Mouse (Mus musculus) CD8-positive naive resting alpha-beta T cell, adult 2 months (primary cell): ENCODE measurements around the gene Zfp687.
"Not testable (repeated sequence)": the region's sequence is repeated elsewhere in the genome, so short reads cannot be mapped to it uniquely, and the experiment has no call there.

Source experiments
- DNase-seq, 2 experiments: peaks; one replicate each; pipeline ENCODE4 v3.0.0; 2022; ENCODE audit warnings: low read depth in 2 of 2, low spot score in 2 of 2

The Zfp687 gene

DNA sequence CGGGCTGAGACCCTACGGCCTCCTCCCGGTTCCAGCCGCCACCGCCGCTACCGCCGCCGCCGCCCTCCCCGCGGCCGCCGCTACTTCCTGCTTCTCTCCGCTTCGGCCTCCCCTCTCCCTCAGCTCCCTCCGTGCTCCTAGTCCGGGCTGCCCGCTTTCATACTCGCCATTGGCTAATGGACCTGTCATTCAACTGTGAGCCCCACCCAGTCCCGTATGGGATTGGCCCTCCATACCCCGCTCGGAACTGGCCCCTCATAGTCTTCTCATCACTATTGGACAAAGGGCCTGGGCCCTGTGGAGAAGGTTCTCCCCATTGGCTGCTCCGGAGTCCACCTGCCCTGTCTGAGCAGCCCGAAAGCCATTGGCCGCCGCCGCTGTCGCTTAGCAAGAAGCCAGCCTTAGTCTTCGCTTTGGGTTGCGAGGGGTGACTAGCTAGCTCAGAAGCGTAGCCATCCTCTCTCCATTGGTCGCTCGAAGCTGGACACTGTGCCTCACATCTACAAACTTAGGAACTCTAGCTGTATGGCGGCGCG is at the start of gene Zfp687:
Gene Zfp687 (minus strand): TSS at position 112 of the 536 bp plus-strand sequence.
- peak; percentile 98 to 99 for DNase-seq

DNA sequence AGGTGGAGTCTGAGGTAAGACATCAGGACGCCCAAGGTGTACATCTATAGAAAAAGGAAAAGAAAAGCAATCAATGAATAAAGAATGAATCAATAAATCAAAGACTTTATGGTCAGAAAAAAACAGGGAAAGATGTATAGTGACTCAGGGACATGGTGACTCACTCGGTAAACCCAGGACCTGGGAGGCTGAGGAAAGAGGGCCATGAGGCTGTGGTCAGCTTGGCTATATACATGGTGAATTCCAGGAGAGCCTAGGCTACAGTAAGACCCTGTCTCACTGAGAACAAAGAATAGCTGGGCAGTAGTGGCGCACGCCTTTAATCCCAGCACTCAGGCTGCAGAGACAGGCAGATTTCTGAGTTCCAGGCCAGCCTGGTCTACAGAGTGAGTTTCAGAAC is 48.5 kb upstream of the Zfp687 start:
- DNase-seq, result no peak

DNA sequence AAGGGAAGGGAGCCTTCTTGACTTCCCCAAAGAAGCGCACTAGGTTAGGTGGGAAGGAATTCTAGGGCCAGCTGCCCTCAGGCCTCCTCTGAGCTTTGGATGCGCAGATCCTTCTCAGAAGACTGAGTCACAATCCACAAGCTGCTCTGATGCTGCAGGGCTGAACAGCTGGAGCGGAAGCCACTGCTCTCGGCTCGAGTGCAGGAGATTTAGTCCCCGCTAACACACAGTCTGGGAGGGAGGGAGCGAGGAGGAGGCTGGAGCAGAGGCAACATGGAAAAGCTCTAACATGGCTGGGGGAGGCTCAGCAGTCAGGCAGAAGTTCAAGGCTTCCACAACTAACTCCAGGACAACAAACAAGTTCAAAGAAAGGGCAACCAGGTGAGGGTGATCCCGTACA is 42.8 kb upstream of the Zfp687 start:
- no peak for DNase-seq

DNA sequence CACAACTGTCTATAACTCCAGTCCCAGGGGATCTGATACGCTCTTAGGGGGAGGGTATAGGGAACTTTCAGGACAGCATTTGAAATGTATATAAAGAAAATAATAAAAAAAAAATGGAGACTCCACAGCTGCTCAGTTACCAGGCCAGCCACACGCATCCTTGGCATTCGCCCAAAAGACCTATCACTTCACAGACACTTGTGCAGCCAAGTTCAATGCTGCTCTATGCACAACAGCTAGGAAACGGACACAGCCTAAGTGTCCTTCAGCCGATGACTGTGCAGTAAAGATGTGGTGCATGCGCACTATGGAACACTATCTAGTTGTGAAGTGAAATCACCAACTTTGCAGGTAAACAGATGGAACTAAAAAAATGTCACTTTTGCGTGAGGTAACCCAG is 41.0 kb upstream of the Zfp687 start:
- no peak for DNase-seq

DNA sequence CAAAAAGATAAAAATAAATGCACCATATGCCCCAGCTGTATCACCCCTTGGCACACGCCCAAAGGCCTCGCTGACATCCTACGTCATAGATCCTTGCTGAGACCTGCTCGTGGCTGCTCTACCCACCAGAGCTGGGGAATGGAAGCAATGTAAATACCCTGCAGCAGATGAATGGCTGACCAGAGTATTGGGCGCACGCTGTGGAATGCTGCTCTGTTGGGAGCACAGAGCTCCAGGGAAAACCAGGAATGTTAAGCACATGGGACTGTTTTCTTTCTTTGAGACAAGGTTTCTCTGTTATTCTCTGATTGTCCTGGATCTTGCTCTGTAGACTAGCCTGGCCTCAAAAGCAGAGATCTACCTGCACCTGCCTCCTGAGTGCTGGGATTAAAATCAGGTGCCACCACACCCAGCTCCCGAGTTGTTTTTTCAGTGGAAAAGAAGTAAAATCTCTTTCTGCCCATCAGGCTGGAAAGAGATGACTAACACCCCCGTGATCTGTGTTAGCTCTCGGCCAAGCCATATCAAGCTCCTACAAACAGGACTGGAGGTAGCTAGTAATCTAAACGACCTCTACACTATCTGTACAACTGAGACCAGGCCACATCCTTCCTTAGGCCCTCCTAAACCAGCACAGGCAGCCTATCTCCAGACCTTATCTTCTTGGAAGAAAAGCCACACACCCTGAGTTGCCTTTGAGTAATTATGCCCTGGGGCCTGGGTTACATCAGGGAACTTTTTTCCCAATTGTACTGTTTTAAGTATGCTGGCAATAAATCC is 39.4 kb upstream of the Zfp687 start:
- DNase-seq, result no peak

DNA sequence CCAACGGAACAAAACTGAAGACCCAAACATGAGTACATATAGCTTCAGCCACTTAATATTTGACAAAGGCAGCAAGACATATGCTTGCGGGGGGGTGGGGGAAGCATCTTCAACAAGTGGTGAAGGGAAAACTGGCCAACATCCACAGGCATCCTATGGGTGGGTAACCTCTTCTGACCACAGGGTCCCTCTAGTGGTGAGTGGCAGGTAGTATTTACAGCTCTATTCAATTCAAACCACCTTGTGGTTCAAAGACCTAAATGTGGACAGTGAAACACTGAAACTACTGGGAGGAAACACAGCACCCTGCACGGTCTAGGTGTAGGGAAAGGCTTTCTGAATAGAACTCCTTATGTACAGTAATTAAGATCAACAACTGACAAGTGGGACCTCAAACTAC is 38.5 kb upstream of the Zfp687 start:
- DNase-seq, result peak; percentile 17 to 49

DNA sequence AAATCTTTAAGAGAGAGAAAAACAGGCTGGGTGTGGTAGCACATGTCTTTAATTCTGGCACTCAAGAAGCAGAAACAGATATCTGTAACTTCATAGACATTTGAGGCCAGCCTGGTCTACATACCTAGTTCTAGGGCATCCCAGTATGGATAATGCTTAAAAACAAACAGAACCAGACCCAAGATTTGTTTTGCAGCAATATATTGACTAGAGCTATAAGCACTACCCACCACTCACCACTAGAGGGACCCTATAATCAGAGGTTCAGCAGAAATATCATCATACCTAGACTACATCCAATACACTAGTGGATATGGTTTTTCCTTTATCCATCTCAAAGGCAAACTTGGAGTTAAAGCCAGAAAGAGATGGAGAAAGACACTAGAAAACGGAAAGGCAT is 37.7 kb upstream of the Zfp687 start:
- DNase-seq, result peak; percentile 28 to 60

DNA sequence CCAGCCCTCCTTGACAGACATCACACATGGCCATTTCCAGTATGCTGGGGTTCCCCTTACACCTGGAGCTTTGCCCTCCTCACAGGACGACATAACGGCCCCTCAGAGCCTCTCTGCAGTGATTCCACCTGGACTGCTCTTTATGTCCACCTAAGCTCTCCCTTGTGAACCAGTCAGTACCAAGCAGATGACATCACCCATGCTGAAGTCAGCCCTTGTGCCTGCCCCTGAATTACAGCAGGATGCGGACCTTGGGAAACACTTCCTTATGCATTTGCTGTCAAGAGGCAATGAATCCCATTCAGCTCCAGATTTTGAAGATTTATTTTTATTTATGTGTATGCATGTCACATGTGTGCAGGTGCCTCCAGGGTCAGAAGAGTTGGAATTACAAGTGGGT is 32.7 kb upstream of the Zfp687 start:
- DNase-seq, result no peak

DNA sequence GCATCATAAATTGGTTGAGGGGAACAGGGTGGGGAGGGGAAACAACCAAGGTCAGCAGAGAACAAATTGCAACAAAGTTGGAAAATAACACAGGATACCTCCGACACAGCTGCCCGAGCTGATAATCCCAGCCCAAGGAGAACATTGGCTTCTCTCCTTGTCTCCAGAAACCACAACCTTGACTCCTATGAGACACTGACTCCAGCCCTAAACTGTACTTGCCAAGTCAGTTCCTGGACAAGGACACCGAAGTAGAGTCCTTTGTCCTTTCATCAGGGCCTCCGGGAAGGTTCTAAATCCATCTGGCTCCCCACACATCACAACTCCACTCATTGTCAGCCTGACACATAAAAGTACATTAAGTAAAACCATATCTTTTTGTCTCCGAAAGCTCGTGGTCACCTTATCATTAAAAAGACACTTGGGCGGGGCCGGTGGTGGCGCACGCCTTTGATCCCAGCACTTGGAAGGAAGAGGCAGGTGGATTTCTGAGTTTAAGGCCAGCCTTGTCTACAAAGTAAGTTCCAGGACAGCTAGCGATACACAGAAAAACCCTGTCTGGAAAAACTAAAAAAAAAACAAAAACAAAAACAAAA is 31.3 kb upstream of the Zfp687 start:
- DNase-seq, result no peak

DNA sequence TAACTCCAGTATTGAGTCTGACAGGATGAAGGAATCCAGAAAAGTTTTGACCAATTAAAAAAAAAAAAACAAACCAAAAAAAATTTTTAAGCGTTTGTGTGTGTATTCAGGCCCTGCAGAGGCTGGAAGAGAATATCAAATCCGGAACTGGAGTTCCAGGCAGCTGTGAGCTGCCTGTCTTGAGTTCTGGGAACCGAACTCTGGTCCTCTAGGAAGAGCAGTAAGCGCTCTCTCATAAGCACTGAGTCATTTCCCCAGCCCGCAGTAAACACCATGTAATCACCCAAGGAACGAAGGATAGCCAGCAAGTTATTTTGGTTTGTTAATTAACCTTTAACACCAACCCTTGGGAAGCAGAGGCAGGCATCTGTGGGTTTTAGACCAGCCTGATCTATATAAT is 28.0 kb upstream of the Zfp687 start:
- DNase-seq, result no peak

DNA sequence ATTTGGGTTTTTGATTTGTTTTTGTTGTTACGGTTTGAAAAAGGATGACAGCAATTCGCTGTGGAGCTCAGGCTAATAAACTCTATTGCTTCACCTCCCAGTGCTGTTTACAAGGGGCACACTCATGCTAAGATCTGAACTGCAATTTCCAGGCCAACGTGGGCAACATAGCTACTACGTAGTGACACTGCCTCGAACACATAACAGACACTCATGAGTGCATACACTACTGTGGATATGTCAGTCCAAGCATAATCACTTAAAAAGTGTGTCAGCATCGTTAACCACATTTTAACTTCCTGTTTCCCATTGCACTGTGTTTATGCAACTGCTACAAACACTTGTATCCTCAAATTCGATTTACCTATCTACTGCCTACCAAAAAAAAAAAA is 27.6 kb upstream of the Zfp687 start:
- no peak for DNase-seq

DNA sequence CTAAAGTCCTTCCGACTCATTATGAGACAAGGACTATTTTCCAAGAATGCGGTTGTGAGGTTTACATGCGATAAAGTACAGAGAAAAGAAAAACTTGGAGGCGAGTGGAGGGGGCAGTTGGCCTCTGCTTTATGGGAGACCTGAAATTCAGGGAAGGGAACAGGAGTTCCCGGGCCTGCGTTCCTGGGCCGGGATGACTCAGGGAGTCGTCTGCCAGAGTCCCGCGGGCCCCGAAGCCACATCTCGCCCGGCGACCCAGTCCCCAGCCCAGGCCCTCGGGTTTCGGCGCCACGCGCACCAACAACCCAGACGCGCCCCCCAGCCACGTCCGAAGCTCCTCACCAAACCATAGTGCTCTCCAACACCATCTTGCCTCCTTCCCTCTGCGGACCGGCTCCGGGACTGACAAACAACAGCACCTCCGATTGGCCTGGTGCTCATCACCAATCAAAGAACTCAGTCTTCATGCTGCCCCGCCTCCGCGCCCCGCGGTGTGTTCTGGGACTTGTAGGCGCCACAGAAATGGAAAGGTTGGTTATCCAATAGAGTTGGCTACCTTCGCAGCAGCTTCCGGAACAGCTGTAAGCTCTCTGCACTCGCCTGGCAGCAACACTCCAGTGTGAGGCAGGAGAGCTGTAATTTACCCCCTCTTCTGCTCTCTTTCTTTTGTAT is 27.1 kb upstream of the Zfp687 start, which contains the start of gene Psmd4:
Gene Psmd4 (minus strand): TSS at position 449 of the 672 bp plus-strand sequence.
- peak; percentile 96 to 99 for DNase-seq

DNA sequence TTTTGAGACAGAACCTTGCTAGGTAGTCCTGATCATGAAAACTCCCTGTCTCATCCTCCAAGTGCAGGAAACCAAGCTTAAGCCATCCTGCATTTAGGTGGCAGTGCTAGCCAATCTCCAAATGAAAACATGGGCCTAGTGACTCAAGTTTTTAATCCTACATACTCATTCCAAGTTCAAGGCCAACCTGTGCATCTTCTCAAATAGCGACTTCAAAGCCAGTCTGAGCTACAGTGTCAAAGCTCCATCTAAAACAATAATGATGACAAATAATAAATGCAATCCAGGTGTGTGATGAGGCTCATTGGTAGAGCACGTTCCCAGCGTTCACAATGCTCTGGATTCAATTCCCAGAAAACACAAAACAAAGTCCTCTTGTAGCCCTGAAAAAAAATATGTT is 26.4 kb upstream of the Zfp687 start:
- DNase-seq, result no peak

DNA sequence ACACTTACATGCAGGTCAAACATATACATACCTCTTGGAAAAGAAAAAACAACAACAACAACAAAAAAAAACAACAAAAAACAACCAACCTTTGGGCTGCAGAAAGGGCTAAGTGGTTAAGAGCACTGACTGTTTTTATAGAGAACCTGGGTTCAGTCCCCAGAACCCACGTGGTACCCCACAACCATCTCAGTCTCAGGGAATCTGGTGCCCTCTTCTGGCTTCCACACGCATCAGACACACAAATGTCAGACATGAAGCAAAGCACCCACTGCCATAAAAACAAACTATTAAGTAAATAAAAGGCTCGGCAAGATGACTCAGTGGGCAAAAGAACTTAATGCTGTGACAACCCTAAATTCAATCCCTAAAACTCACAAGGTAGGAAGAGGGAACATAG is 14.7 kb upstream of the Zfp687 start:
- DNase-seq, result peak in 1 of 2 experiments; percentile 17

DNA sequence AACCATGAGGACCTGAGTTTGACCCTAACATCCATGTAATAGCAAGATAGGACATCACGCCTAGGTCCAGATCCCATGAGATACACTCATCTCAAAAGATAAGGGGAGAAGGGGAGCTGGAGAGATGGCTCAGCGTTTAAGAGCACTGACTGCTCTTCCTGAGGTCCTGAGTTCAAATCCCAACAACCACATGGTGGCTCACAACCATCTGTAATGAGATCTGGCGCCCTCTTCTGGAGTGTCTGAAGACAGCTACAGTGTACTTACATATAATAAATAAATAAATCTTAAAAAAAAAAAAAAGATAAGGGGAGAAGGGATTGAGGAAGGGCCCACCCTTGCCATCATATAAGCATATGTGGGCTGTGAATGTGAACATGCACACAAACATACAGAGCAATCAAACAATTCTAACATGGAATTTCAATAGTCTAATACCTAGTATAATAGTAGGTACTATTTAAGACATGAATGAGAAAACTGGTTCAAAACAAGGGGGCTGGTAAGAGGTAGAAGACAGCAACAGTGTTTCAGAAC is 14.1 kb upstream of the Zfp687 start:
- not testable (repeated sequence) for DNase-seq

DNA sequence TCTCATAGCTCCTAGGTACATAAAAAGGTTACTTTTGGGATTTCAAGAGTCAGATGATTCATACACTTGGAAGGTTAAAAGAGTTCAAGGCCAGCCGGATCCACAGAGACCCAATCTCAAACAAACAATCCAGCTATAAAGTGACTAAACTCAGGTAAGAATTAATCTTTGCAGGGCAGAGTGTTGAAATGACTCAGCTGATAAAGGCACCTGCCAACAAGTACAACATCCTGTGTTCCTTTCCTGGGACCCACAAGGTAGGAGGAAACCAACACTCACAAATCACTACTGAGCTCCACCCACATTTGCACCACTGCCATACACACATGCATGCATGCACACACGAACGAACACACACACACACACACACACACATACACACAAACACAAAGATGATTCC is 13.4 kb upstream of the Zfp687 start:
- DNase-seq, result no peak

DNA sequence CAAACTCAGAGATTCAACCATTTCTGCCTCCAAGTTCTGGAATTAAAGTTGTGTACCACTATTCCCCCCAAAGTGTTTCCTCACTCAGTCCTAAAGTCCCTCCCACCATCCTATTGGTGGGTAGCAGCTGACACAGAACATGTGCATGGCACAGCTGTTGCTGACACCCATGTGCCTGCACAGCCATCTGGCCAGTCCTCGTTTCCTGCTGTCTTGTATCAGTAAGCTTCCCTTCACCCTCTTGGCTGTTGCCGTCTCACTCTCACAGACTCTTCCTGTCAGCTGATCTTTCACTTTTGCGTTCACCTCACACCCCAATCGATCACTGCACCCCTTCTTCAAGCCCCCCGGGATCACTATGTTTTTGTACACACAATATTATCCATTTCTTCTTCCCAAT is 12.5 kb upstream of the Zfp687 start:
- DNase-seq, result peak in 1 of 2 experiments; percentile 10

DNA sequence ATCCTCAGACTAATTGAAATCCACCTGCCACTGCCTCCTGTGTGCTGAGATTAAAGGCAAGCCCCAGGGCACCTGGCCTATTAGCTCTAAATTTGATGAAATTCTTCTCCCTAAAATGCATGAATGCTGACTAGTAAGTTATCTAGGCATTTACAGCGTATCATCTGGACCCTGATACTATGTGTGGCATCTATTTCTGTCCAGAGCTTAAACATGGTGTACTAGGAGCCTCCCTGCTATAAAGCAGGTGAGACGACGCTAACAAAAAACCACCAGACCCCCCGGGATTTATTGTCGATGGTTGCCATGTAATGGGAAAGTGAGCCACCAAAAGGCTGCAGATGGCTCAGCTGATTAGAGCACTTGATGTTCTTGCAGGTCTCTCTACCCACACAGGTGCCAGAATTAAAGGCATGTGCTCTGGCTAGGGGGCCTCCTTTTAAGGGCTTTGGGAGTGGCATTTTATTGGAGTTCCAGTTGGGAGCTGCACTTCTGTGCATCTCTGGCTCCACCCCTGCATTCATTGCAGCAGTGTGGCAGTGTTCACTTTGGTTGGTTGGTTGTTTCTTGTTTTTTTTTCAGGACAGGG is 11.9 kb upstream of the Zfp687 start:
- DNase-seq, result no peak

DNA sequence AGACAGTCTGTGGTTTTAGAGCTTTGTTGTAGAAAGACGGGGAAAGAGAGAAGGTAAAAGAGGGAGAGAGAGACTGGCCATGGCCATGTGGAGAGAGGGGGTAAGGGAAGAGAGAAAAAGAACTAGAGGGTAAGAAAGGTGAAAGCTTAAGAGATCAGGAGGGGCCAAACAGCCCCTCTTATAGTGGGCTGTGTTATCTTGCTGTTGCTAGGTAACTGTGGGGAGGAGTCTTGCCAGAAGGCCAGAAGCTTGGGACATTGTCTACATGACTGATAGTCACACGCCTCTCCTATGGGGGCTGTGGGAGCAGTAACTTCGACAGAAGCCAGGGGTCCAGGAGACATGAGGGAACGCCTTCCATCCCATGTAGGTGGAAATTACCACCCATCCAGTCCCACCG is 10.0 kb upstream of the Zfp687 start:
- no peak for DNase-seq

DNA sequence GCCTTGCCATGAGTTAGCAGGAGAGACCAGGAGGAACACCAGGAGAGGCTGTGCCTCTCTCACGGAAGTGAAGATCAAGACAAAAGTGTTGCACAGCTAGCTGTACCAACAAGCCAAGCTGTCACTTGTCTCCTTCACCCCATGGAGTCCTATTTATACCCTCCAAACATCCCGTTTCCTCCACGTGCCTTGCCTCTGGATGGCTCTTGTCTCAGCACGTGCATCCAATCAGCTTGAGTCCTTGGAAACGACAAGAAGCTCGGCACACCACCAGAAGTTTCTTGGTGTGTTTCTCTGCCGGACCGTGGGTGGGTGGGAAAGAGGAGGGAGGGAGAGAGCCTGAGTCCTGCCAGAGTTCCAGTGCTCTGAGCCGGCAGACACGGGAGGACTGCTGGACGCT is 9.3 kb upstream of the Zfp687 start:
- DNase-seq, result no peak

DNA sequence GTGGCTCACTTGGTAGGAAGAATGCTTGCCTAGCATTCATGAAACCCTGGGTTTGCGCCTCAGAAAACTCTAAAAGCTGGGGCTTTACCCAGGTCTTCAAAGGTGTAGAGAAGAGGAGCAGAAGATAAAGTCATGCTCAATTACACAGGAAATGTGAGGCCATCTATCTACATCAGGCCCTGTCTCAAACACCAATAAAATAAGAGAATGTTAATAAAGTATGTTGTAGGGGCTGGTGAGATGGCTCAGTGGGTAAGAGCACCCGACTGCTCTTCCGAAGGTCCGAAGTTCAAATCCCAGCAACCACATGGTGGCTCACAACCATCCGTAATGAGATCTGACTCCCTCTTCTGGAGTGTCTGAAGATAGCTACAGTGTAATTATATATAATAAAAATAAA is 5.7 kb upstream of the Zfp687 start:
- DNase-seq, result not testable (repeated sequence)
